Mouse (Mus musculus) midbrain, embryonic 16.5 days (tissue): ENCODE data around the gene Arhgef19. TPM values are rescaled to one million over a fixed set of nuclear protein-coding genes. Genes with fewer than 3 reads are reported as not detected.
A peak's percentile ranks its signal among the peaks of the same experiment; 100 is the strongest.

ENCODE experiments used
- ATAC-seq: fragments of 200-750 bp; cut with Nextera tagmentation; 2 replicates; pipeline ENCODE4 v1.8.0; 2017; ENCODE audit warnings: moderate TSS enrichment
- H3K27ac ChIP-seq: fragments of 300-500 bp; sonication (generic); 2 replicates; pipeline ENCODE4 v1.5.1; 2014; ENCODE audit warnings: mild to moderate bottlenecking, low read length, mixed read lengths
- H3K27me3 ChIP-seq: fragments of 300-500 bp; sonication (generic); 2 replicates; pipeline ENCODE4 v1.6.1; 2014; ENCODE audit warnings: low read depth, low read length, mixed read lengths; ENCODE audit not compliant: control insufficient read depth, insufficient read depth
- H3K36me3 ChIP-seq: fragments of 300-500 bp; sonication (generic); 2 replicates; pipeline ENCODE4 v1.6.1; 2014; ENCODE audit warnings: mild to moderate bottlenecking, low read length, moderate library complexity, mixed read lengths; ENCODE audit not compliant: control insufficient read depth, insufficient read depth
- H3K4me1 ChIP-seq: fragments of 300-500 bp; sonication (generic); 2 replicates; pipeline ENCODE4 v1.6.1; 2014; ENCODE audit warnings: mild to moderate bottlenecking, low read length, mixed read lengths; ENCODE audit not compliant: control insufficient read depth, insufficient read depth
- H3K4me2 ChIP-seq: fragments of 300-500 bp; sonication (generic); 2 replicates; pipeline ENCODE4 v1.6.1; 2014; ENCODE audit warnings: mild to moderate bottlenecking, low read length, mixed read lengths
- H3K4me3 ChIP-seq: fragments of 300-500 bp; sonication (generic); 2 replicates; pipeline ENCODE4 v1.5.1; 2014; ENCODE audit warnings: low read depth, mild to moderate bottlenecking, low read length, moderate library complexity, mixed read lengths
- H3K9ac ChIP-seq: fragments of 300-500 bp; sonication (generic); 2 replicates; pipeline ENCODE4 v1.6.1; 2014; ENCODE audit warnings: low read depth, low read length, mixed read lengths
- H3K9me3 ChIP-seq: fragments of 300-500 bp; sonication (generic); replicated peaks from 2 replicates; pipeline ENCODE4 v1.6.1; 2014; ENCODE audit warnings: mild to moderate bottlenecking, low read length, mixed read lengths; ENCODE audit not compliant: control insufficient read depth, poor library complexity, severe bottlenecking
- WGBS: fragments of 180-500 bp; shearing (Covaris S2); extraction: QIAGEN DNeasy Blood & Tissue Kit; methylation state at CpG from one replicate; pipeline ENCODE4 v1.1.7; 2014; 5-methylcytosine and 5-hydroxymethylcytosine counted together
- polyA plus RNA-seq: library from polyadenylated mRNA; unstranded; fragments of >200 nt; fragmentation: Nextera tagmentation; extraction: Ambion mirVana; gene quantifications from 2 replicates; pipeline ENCODE4 v1.2.1, GENCODE M21; 2015

The Arhgef19 gene
- polyA plus RNA-seq, 1 experiment from 2014 or later, result 1.3 TPM

DNA sequence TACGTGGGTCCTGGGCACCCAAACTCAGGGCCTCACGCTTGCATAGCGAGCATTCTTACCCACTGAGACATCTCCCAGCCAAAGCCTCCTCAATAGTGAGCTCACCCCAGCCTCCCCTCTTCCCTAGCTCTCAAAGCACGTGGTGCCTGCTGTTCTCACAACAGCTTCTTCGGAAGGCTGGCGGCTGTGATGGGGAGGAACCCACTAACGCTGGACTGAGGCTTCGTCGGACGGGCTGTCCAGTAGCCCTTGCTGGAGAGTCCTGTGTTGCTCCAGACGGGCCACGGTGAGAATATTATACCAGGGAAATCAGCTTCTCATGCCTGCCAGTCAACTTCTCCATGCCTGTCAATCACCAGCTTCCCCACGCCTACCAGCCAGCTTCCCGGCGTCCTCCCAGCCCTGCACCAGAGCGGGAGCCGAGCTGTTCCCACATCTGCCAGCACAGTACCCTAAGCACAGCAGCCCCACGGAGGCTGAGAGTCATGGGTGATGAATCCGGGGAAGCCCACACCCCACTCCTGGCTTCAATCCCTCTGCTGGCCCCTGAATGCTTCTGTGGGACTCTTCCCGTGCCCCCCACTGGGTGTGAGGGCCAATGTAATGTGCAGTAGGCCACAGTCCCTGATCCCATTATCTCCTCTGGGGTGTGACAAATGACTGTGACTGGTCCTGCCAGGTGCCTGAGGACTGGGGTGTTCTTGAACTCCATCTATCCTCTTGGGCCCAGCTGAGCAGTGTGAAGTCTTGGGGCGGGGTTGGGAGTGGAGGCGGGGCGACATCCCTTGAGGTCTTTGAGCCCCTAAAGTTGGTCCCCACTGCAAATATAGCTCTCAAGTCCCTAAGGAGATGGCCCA lies 35.4 kb downstream of the Arhgef19 start:
- Histone ChIP-seq H3K27ac (no peak overlapping the region), H3K4me1 (peaks cover 14% of the 10 kb centered on the region; the same call in 1 of the 2 replicates), H3K9me3 (no peaks in the 10 kb centered on the region), H3K4me3 (no peak overlapping the region), H3K36me3 (no peaks in the 10 kb centered on the region), H3K27me3 (no peaks in the 10 kb centered on the region), H3K4me2 (peak overlapping the region; percentile 32), H3K9ac (0 out of 2 replicates have a peak overlapping the region, but pooled peaks have one; percentile 24)
- peak; percentile 37; the same call in 1 of the 2 replicates for ATAC-seq
- WGBS, result 20% methylated on average over 23 of the region's 23 CpGs

DNA sequence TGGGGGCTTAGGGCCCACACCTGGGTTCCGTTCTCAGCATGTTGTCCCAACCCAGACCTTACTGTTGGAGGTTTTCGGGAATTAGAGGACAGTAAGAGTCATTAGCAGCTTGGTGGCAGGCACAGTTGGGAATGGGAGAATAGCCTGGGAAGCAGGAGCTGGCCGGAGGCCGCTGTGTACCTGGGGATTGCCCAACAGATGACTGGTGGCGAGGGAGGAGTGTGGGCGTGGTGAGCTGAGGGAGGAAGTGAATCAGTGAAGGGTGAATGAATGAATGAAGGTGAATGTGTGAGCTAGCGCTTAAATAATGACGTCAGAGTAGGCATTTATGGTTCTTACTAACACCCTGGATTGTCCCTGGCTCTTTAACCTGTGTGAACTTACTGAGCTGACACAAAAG lies 37.9 kb downstream of the Arhgef19 start:
- H3K27me3 ChIP-seq, result no peaks in the 10 kb centered on the region
- 91% methylated on average over 8 of the region's 8 CpGs for WGBS
- no peaks in the 10 kb centered on the region for H3K9me3 ChIP-seq

DNA sequence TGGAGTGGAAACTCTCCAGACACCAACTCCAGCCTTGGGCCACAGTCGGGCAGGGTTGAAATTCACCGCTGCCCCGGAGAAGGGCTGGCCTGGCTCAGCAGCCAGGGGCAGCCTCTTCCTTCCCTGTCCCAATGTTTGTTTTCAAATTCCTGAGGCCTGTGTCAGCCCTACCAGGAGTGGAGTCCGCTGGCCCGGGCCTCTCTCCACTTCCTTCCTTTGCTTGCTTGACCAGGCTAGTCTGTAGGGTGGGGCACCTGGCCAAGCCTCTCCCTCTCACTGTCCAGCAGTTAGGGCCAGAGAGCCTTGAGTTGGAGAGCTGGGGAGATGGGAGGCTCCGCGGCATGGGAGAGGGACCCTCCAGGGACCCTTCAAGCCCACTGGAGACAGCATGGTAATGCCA lies 38.9 kb downstream of the Arhgef19 start:
- H3K4me2 ChIP-seq, result no peak overlapping the region
- H3K4me1 ChIP-seq, result peaks cover 14% of the 10 kb centered on the region; the same call in 1 of the 2 replicates
- no peak for ATAC-seq
- H3K4me3 ChIP-seq, result no peak overlapping the region
- no peaks in the 10 kb centered on the region for H3K36me3 ChIP-seq
- H3K27me3 ChIP-seq, result no peaks in the 10 kb centered on the region
- no peaks in the 10 kb centered on the region for H3K9me3 ChIP-seq
- H3K27ac ChIP-seq, result peak overlapping the region; percentile 26; the same call in 1 of the 2 replicates
- H3K9ac ChIP-seq, result no peak overlapping the region
- 54% methylated on average over 7 of the region's 7 CpGs for WGBS

More for the DNA sequence above, 37.9 kb downstream of the Arhgef19 start:
- no peak overlapping the region for H3K9ac ChIP-seq
- H3K4me3 ChIP-seq, result no peak overlapping the region
- H3K4me2 ChIP-seq, result no peak overlapping the region
- H3K27ac ChIP-seq, result no peak overlapping the region
- no peak for ATAC-seq
- H3K36me3 ChIP-seq, result no peaks in the 10 kb centered on the region
- peaks cover 14% of the 10 kb centered on the region; the same call in 1 of the 2 replicates for H3K4me1 ChIP-seq

DNA sequence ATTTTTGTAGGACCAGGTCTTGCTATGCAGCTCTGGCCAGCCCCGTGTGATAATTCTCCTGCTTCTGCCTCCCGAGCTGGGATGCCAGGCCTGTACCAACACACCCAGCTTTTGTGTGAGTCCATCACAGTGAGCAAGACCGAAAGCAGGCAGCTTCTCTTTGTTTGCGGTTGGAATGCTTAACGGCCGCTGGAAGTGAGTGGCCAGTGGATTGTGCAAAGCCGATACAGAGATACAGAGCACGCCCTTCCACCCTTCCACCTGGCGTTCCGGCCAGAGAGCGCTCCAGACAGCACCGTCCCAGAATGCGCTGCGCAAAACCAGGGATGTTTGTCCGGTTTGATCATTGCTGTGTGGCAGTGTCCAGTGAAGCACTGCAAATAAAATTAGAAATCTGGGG lies 40.0 kb downstream of the Arhgef19 start:
- Histone ChIP-seq H3K27ac (no peak overlapping the region), H3K27me3 (no peaks in the 10 kb centered on the region), H3K4me3 (no peak overlapping the region), H3K36me3 (no peaks in the 10 kb centered on the region), H3K9ac (no peak overlapping the region), H3K4me1 (peaks cover 9% of the 10 kb centered on the region), H3K4me2 (no peak overlapping the region), H3K9me3 (no peaks in the 10 kb centered on the region)
- ATAC-seq, result no peak
- WGBS, result 40% methylated on average over 15 of the region's 15 CpGs

DNA sequence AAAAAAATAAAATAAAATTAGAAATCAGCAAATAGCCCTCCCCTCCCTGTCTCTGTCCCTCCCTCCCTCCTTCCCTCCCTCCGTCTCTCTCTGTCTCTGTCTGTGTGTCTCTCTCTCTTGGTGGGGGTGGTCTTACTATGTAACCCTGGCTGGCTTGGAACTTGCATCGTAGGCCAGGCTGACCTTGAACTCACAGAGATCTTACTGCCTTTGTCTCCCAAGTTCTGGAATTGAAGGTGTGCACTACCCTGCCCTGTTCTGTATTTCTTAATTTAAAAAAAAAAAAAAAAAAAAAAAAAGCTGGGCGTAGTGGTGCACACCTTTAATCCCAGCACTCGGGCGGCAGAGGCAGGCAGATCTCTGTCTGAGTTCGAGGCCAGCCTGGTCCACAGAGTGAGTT lies 40.5 kb downstream of the Arhgef19 start:
- H3K9me3 ChIP-seq, result no peaks in the 10 kb centered on the region
- H3K27me3 ChIP-seq, result no peaks in the 10 kb centered on the region
- no peak overlapping the region for H3K4me2 ChIP-seq
- H3K4me1 ChIP-seq, result peaks cover 5% of the 10 kb centered on the region
- no peak overlapping the region for H3K4me3 ChIP-seq
- no peaks in the 10 kb centered on the region for H3K36me3 ChIP-seq
- no peak for ATAC-seq
- WGBS, result 94% methylated on average over 6 of the region's 6 CpGs
- no peak overlapping the region for H3K27ac ChIP-seq
- H3K9ac ChIP-seq, result no peak overlapping the region

DNA sequence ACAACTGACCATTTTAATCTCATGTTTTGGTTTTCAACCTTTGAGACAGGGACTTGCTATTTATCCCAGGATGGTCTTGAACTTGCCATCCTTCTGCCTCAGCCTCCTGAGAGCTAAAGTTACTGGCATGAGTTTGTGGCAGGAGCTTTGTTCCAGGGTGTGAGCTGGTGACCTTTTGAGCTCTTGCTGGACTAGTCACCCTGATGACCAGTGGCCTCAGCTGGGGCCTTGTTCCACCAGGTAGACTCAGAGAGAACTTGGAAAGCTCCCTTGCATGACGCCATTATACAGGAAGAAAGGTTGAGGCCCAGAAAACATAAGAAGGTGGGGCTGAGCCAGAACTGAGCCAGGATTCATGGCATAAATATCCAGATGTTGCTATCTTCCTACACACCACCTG lies 41.2 kb downstream of the Arhgef19 start:
- no peak for ATAC-seq
- no peak overlapping the region for H3K4me2 ChIP-seq
- WGBS, result 94% methylated on average over 1 of the region's 1 CpGs
- no peak overlapping the region for H3K4me3 ChIP-seq
- no peaks in the 10 kb centered on the region for H3K36me3 ChIP-seq
- H3K27me3 ChIP-seq, result no peaks in the 10 kb centered on the region
- no peak overlapping the region for H3K27ac ChIP-seq
- H3K4me1 ChIP-seq, result peaks cover 3% of the 10 kb centered on the region; the same call in 1 of the 2 replicates
- no peaks in the 10 kb centered on the region for H3K9me3 ChIP-seq
- H3K9ac ChIP-seq, result no peak overlapping the region

DNA sequence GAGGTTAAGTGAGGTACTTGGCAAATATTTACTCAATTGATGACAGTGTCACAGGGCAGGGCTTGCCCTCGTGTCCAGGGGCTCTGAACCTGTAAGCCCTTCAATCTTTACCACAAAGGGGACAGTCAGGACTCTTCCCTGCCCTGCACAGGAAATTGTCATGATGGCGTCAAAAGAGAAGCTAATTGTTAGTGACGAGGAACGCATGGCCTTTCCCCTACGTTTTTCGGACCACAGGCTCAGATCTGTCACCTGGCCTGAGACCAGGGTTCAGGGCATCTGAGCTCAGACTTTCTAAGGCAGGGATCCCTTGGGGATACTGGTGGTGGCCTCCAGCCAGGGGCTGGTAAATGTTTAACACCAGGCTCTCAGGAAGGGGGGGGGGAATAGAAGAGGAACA lies 41.9 kb downstream of the Arhgef19 start:
- H3K4me2 ChIP-seq, result no peak overlapping the region
- no peak overlapping the region for H3K27ac ChIP-seq
- no peak overlapping the region for H3K9ac ChIP-seq
- WGBS, result 58% methylated on average over 6 of the region's 6 CpGs
- no peaks in the 10 kb centered on the region for H3K36me3 ChIP-seq
- H3K27me3 ChIP-seq, result no peaks in the 10 kb centered on the region
- no peak overlapping the region for H3K4me3 ChIP-seq
- no peaks in the 10 kb centered on the region for H3K9me3 ChIP-seq
- no peak for ATAC-seq
- peaks cover 3% of the 10 kb centered on the region; the same call in 1 of the 2 replicates for H3K4me1 ChIP-seq

DNA sequence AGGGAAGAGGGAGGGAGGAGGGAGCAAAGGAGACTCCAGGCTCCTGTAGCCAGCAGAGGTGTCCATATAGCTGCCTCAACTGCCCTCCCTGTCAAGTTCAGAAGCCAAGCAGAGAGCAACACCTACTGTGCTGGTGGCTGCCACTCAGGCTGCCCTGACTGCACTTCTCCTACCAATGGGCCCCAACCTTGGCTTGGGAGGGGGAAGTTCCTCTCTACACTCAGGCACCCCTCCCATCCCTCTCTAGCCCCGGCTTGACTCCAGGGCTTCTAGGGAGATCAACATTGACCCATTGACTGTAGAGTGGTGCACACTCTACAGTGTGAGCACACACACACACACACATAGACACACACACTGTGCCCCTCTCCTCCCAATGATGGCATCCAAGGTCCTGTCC lies 42.3 kb downstream of the Arhgef19 start:
- no peak overlapping the region for H3K4me3 ChIP-seq
- peaks cover 1% of the 10 kb centered on the region; the same call in 1 of the 2 replicates for H3K27me3 ChIP-seq
- H3K4me1 ChIP-seq, result peaks cover 3% of the 10 kb centered on the region; the same call in 1 of the 2 replicates
- H3K27ac ChIP-seq, result no peak overlapping the region
- no peaks in the 10 kb centered on the region for H3K9me3 ChIP-seq
- no peaks in the 10 kb centered on the region for H3K36me3 ChIP-seq
- H3K9ac ChIP-seq, result no peak overlapping the region
- WGBS, result 82% methylated on average over 1 of the region's 1 CpGs
- no peak overlapping the region for H3K4me2 ChIP-seq
- ATAC-seq, result no peak

DNA sequence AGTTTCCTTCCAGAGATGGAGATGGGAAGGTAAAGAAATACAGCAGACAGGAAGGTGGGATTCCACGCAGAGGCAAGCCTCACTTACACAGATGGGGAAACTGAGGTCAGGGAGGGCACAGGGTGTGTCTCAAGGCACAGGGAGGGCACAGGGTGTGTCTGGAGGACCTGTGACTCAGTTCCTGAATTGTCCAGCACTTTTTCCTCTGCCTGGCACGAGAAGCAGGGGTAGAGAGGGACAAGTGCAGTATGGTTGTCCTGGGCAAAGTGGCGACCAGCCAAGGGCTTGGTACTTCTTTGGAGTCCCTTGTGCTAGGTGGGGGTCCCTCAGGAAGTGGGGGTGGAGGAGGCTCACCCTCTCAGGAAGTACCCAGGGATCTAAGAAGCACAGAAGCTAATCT lies 42.8 kb downstream of the Arhgef19 start:
- H3K9me3 ChIP-seq, result no peaks in the 10 kb centered on the region
- H3K4me3 ChIP-seq, result no peak overlapping the region
- WGBS, result 82% methylated on average over 3 of the region's 3 CpGs
- no peak for ATAC-seq
- no peak overlapping the region for H3K9ac ChIP-seq
- H3K36me3 ChIP-seq, result no peaks in the 10 kb centered on the region
- H3K27me3 ChIP-seq, result peaks cover 5% of the 10 kb centered on the region
- no peak overlapping the region for H3K27ac ChIP-seq
- H3K4me2 ChIP-seq, result no peak overlapping the region
- H3K4me1 ChIP-seq, result peaks cover 3% of the 10 kb centered on the region
